Mouse (Mus musculus): ENCODE results near the gene Cfap221. TPM values are rescaled to one million over a fixed set of nuclear protein-coding genes. Genes with fewer than 3 reads are reported as not detected.

The Cfap221 gene
- polyA plus RNA-seq, 1 experiment from 2014 or later: 0.08 TPM

- Histone ChIP-seq H3K36me3 (ENCODE audit: control insufficient read depth, insufficient read depth, low read length) (no peaks in the 10 kb centered on the region), H3K4me2 (no peak overlapping the region), H3K9me3 (ENCODE audit: control insufficient read depth, low read length) (no peaks in the 10 kb centered on the region), H3K4me3 (ENCODE audit: low read depth, low read length) (no peak overlapping the region), H3K4me1 (ENCODE audit: control insufficient read depth, insufficient read depth, low read length) (peaks cover 4% of the 10 kb centered on the region; the same call in 1 of the 2 replicates), H3K27me3 (ENCODE audit: control insufficient read depth, insufficient read depth, low read length) (no peaks in the 10 kb centered on the region), H3K9ac (ENCODE audit: low read length) (no peak overlapping the region), H3K27ac (ENCODE audit: low read depth, low read length) (no peak overlapping the region)
- DNase-seq (ENCODE audit: low spot score, missing footprints): peak; percentile 96
- peak; percentile 65 for ATAC-seq (ENCODE audit: low FRiP score)
- 35% methylated on average over 6 of the region's 6 CpGs for WGBS
Observed at GRCm38 (mm10) chr1:119894936-119895335, 102.1 kb downstream of the Cfap221 start.

- H3K4me1 ChIP-seq (ENCODE audit: control insufficient read depth, insufficient read depth, low read length): no peaks in the 10 kb centered on the region
- no peaks in the 10 kb centered on the region for H3K27me3 ChIP-seq (ENCODE audit: control insufficient read depth, insufficient read depth, low read length)
- WGBS: 86% methylated on average over 3 of the region's 3 CpGs
- no peaks in the 10 kb centered on the region for H3K36me3 ChIP-seq (ENCODE audit: control insufficient read depth, insufficient read depth, low read length)
- H3K4me3 ChIP-seq (ENCODE audit: low read depth, low read length): no peak overlapping the region
- H3K27ac ChIP-seq (ENCODE audit: low read depth, low read length): no peak overlapping the region
- H3K4me2 ChIP-seq: no peak overlapping the region
- peak; percentile 69 for DNase-seq (ENCODE audit: low spot score, missing footprints)
- ATAC-seq (ENCODE audit: low FRiP score): no peak
- H3K9me3 ChIP-seq (ENCODE audit: control insufficient read depth, low read length): no peaks in the 10 kb centered on the region
- no peak overlapping the region for H3K9ac ChIP-seq (ENCODE audit: low read length)
Observed at GRCm38 (mm10) chr1:119893600-119893999, 103.4 kb downstream of the Cfap221 start.

- H3K4me1 ChIP-seq (ENCODE audit: control insufficient read depth, insufficient read depth, low read length): no peaks in the 10 kb centered on the region
- no peak overlapping the region for H3K9ac ChIP-seq (ENCODE audit: low read length)
- ATAC-seq (ENCODE audit: low FRiP score) (no peak), DNase-seq (ENCODE audit: low spot score, missing footprints) (peak; percentile 59)
- H3K9me3 ChIP-seq (ENCODE audit: control insufficient read depth, low read length): no peaks in the 10 kb centered on the region
- no peak overlapping the region for H3K4me2 ChIP-seq
- 81% methylated on average over 6 of the region's 6 CpGs for WGBS
- no peaks in the 10 kb centered on the region for H3K36me3 ChIP-seq (ENCODE audit: control insufficient read depth, insufficient read depth, low read length)
- H3K4me3 ChIP-seq (ENCODE audit: low read depth, low read length): no peak overlapping the region
- no peak overlapping the region for H3K27ac ChIP-seq (ENCODE audit: low read depth, low read length)
- H3K27me3 ChIP-seq (ENCODE audit: control insufficient read depth, insufficient read depth, low read length): no peaks in the 10 kb centered on the region
Observed at GRCm38 (mm10) chr1:119892933-119893332, 104.1 kb downstream of the Cfap221 start.

GRCm38 (mm10) chr1:119891865-119892264 is 105.2 kb downstream of the Cfap221 start:
- Histone ChIP-seq H3K36me3 (ENCODE audit: control insufficient read depth, insufficient read depth, low read length) (no peaks in the 10 kb centered on the region), H3K9ac (ENCODE audit: low read length) (no peak overlapping the region), H3K4me3 (ENCODE audit: low read depth, low read length) (no peak overlapping the region), H3K27ac (ENCODE audit: low read depth, low read length) (no peak overlapping the region), H3K9me3 (ENCODE audit: control insufficient read depth, low read length) (no peaks in the 10 kb centered on the region), H3K4me2 (no peak overlapping the region), H3K4me1 (ENCODE audit: control insufficient read depth, insufficient read depth, low read length) (no peaks in the 10 kb centered on the region), H3K27me3 (ENCODE audit: control insufficient read depth, insufficient read depth, low read length) (no peaks in the 10 kb centered on the region)
- no peak for ATAC-seq (ENCODE audit: low FRiP score)
- WGBS: 80% methylated on average over 4 of the region's 4 CpGs
- DNase-seq (ENCODE audit: low spot score, missing footprints): no peak

GRCm38 (mm10) chr1:119891149-119891548 is 105.9 kb downstream of the Cfap221 start:
- Histone ChIP-seq H3K4me2 (no peak overlapping the region), H3K9ac (ENCODE audit: low read length) (no peak overlapping the region), H3K36me3 (ENCODE audit: control insufficient read depth, insufficient read depth, low read length) (no peaks in the 10 kb centered on the region), H3K4me3 (ENCODE audit: low read depth, low read length) (no peak overlapping the region), H3K27me3 (ENCODE audit: control insufficient read depth, insufficient read depth, low read length) (no peaks in the 10 kb centered on the region), H3K9me3 (ENCODE audit: control insufficient read depth, low read length) (no peaks in the 10 kb centered on the region), H3K27ac (ENCODE audit: low read depth, low read length) (no peak overlapping the region), H3K4me1 (ENCODE audit: control insufficient read depth, insufficient read depth, low read length) (no peaks in the 10 kb centered on the region)
- no peak for ATAC-seq (ENCODE audit: low FRiP score)
- WGBS: 91% methylated on average over 9 of the region's 9 CpGs
- DNase-seq (ENCODE audit: low spot score, missing footprints): peak; percentile 53

- no peak overlapping the region for H3K9ac ChIP-seq (ENCODE audit: low read length)
Observed at GRCm38 (mm10) chr1:119889347-119889746, 107.7 kb downstream of the Cfap221 start.

GRCm38 (mm10) chr1:119886320-119886719 is 110.7 kb downstream of the Cfap221 start:
- no peak overlapping the region for H3K4me2 ChIP-seq
- no peaks in the 10 kb centered on the region for H3K27me3 ChIP-seq (ENCODE audit: control insufficient read depth, insufficient read depth, low read length)
- H3K9ac ChIP-seq (ENCODE audit: low read length): no peak overlapping the region
- H3K4me1 ChIP-seq (ENCODE audit: control insufficient read depth, insufficient read depth, low read length): no peaks in the 10 kb centered on the region
- WGBS: 75% methylated on average over 7 of the region's 7 CpGs
- no peak for DNase-seq (ENCODE audit: low spot score, missing footprints)
- H3K9me3 ChIP-seq (ENCODE audit: control insufficient read depth, low read length): no peaks in the 10 kb centered on the region
- no peak overlapping the region for H3K4me3 ChIP-seq (ENCODE audit: low read depth, low read length)
- H3K27ac ChIP-seq (ENCODE audit: low read depth, low read length): no peak overlapping the region
- no peaks in the 10 kb centered on the region for H3K36me3 ChIP-seq (ENCODE audit: control insufficient read depth, insufficient read depth, low read length)
- no peak for ATAC-seq (ENCODE audit: low FRiP score)

More at GRCm38 (mm10) chr1:119889347-119889746, 107.7 kb downstream of the Cfap221 start:
- Histone ChIP-seq H3K9me3 (ENCODE audit: control insufficient read depth, low read length) (no peaks in the 10 kb centered on the region), H3K27ac (ENCODE audit: low read depth, low read length) (no peak overlapping the region), H3K4me1 (ENCODE audit: control insufficient read depth, insufficient read depth, low read length) (no peaks in the 10 kb centered on the region), H3K27me3 (ENCODE audit: control insufficient read depth, insufficient read depth, low read length) (no peaks in the 10 kb centered on the region), H3K4me2 (no peak overlapping the region), H3K36me3 (ENCODE audit: control insufficient read depth, insufficient read depth, low read length) (no peaks in the 10 kb centered on the region), H3K4me3 (ENCODE audit: low read depth, low read length) (no peak overlapping the region)
- DNase-seq (ENCODE audit: low spot score, missing footprints) (peak; percentile 12), ATAC-seq (ENCODE audit: low FRiP score) (no peak)
- WGBS: 88% methylated on average over 16 of the region's 16 CpGs

- no peak overlapping the region for H3K4me3 ChIP-seq (ENCODE audit: low read depth, low read length)
- 93% methylated on average over 3 of the region's 3 CpGs for WGBS
Observed at GRCm38 (mm10) chr1:119884272-119884671, 112.8 kb downstream of the Cfap221 start.

GRCm38 (mm10) chr1:119878909-119879308 is 118.1 kb downstream of the Cfap221 start:
- no peaks in the 10 kb centered on the region for H3K27me3 ChIP-seq (ENCODE audit: control insufficient read depth, insufficient read depth, low read length)
- no peak overlapping the region for H3K27ac ChIP-seq (ENCODE audit: low read depth, low read length)
- H3K9ac ChIP-seq (ENCODE audit: low read length): no peak overlapping the region
- ATAC-seq (ENCODE audit: low FRiP score): no peak
- DNase-seq (ENCODE audit: low spot score, missing footprints): no peak
- no peak overlapping the region for H3K4me2 ChIP-seq
- WGBS: 90% methylated on average over 7 of the region's 7 CpGs
- no peaks in the 10 kb centered on the region for H3K9me3 ChIP-seq (ENCODE audit: control insufficient read depth, low read length)
- H3K36me3 ChIP-seq (ENCODE audit: control insufficient read depth, insufficient read depth, low read length): no peaks in the 10 kb centered on the region
- no peaks in the 10 kb centered on the region for H3K4me1 ChIP-seq (ENCODE audit: control insufficient read depth, insufficient read depth, low read length)
- no peak overlapping the region for H3K4me3 ChIP-seq (ENCODE audit: low read depth, low read length)

More at GRCm38 (mm10) chr1:119884272-119884671, 112.8 kb downstream of the Cfap221 start:
- H3K27me3 ChIP-seq (ENCODE audit: control insufficient read depth, insufficient read depth, low read length): no peaks in the 10 kb centered on the region
- DNase-seq (ENCODE audit: low spot score, missing footprints): no peak
- H3K4me1 ChIP-seq (ENCODE audit: control insufficient read depth, insufficient read depth, low read length): no peaks in the 10 kb centered on the region
- no peak for ATAC-seq (ENCODE audit: low FRiP score)
- no peak overlapping the region for H3K9ac ChIP-seq (ENCODE audit: low read length)
- H3K36me3 ChIP-seq (ENCODE audit: control insufficient read depth, insufficient read depth, low read length): no peaks in the 10 kb centered on the region
- no peak overlapping the region for H3K4me2 ChIP-seq
- H3K9me3 ChIP-seq (ENCODE audit: control insufficient read depth, low read length): no peaks in the 10 kb centered on the region
- no peak overlapping the region for H3K27ac ChIP-seq (ENCODE audit: low read depth, low read length)
